Mouse (Mus musculus) embryonic facial prominence, embryonic 14.5 days (tissue): ENCODE data around the gene Fam216b. TPM values are rescaled to one million over a fixed set of nuclear protein-coding genes. Genes with fewer than 3 reads are reported as not detected.

Source experiments
- ATAC-seq: fragments of 200-750 bp; cut with Nextera tagmentation; 2 replicates; pipeline ENCODE4 v1.8.0; 2017; ENCODE audit warnings: low read depth, moderate number of reproducible peaks, moderate TSS enrichment
- DNase-seq: peaks from one replicate; pipeline ENCODE4 v3.0.0-alpha.2; 2015; ENCODE audit warnings: low spot score
- H3K27ac ChIP-seq: fragments of 300-500 bp; sonication (generic); replicated peaks from 2 replicates; pipeline ENCODE4 v1.5.1; 2014; ENCODE audit warnings: low read depth, mild to moderate bottlenecking, low read length, moderate library complexity
- H3K27me3 ChIP-seq: fragments of 300-500 bp; sonication (generic); replicated peaks from 2 replicates; pipeline ENCODE4 v1.6.1; 2014; ENCODE audit warnings: low read length; ENCODE audit not compliant: control insufficient read depth, insufficient read depth
- H3K36me3 ChIP-seq: fragments of 300-500 bp; sonication (generic); 2 replicates; pipeline ENCODE4 v1.6.1; 2014; ENCODE audit warnings: low read length, mixed read lengths; ENCODE audit not compliant: control insufficient read depth, insufficient read depth
- H3K4me1 ChIP-seq: fragments of 300-500 bp; sonication (generic); 2 replicates; pipeline ENCODE4 v1.6.1; 2014; ENCODE audit warnings: antibody characterized with exemption, low read length; ENCODE audit not compliant: control insufficient read depth, insufficient read depth
- H3K4me2 ChIP-seq: fragments of 300-500 bp; sonication (generic); 2 replicates; pipeline ENCODE4 v1.6.1; 2014; ENCODE audit warnings: low read depth, mild to moderate bottlenecking, low read length, moderate library complexity, mixed read lengths
- H3K4me3 ChIP-seq: fragments of 300-500 bp; sonication (generic); 2 replicates; pipeline ENCODE4 v1.5.1; 2014; ENCODE audit warnings: low read depth, mild to moderate bottlenecking, low read length
- H3K9ac ChIP-seq: fragments of 300-500 bp; sonication (generic); 2 replicates; pipeline ENCODE4 v1.6.1; 2014; ENCODE audit warnings: low read depth, mild to moderate bottlenecking, low read length, moderate library complexity, mixed read lengths
- H3K9me3 ChIP-seq: fragments of 300-500 bp; sonication (generic); 2 replicates; pipeline ENCODE4 v1.6.1; 2016; ENCODE audit warnings: low read length; ENCODE audit not compliant: control insufficient read depth
- WGBS: fragments of 180-500 bp; shearing (Covaris S2); extraction: QIAGEN DNeasy Blood & Tissue Kit; methylation state at CpG from one replicate; pipeline ENCODE4 v1.1.7; 2014; 5-methylcytosine and 5-hydroxymethylcytosine counted together
- polyA plus RNA-seq: library from polyadenylated mRNA; unstranded; fragments of >200 nt; fragmentation: Nextera tagmentation; extraction: Ambion mirVana; gene quantifications from 2 replicates; pipeline ENCODE4 v1.2.1, GENCODE M21; 2014

The Fam216b gene
- polyA plus RNA-seq, 1 experiment from 2014 or later: 0.90 TPM

DNA sequence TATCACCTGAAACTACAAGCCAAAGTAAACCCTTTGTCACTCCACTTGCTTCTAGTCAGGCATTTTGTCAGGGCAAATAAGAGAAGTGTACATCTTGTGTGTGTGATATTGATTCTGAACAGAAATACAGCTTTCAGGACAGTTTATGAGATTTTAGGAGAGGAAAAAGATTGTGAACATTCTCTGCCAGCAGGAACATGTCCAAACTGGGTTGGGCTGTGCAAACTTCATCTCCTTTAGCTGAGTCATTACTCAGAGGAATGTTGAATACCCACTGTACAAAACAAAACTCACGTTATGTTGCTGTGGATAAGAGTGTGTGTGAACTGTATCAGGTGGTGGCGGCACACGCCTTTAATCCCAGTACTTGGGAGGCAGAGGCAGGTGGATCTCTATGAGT, 22.1 kb upstream of the Fam216b start:
- no peak overlapping the region for H3K27ac ChIP-seq
- H3K9me3 ChIP-seq: no peaks in the 10 kb centered on the region
- H3K27me3 ChIP-seq: no peaks in the 10 kb centered on the region
- H3K36me3 ChIP-seq: no peaks in the 10 kb centered on the region
- DNase-seq (no peak), ATAC-seq (no peak)
- H3K4me3 ChIP-seq: no peak overlapping the region
- no peaks in the 10 kb centered on the region for H3K4me1 ChIP-seq
- H3K9ac ChIP-seq: no peak overlapping the region
- H3K4me2 ChIP-seq: no peak overlapping the region
- 81% methylated on average over 3 of the region's 3 CpGs for WGBS

DNA sequence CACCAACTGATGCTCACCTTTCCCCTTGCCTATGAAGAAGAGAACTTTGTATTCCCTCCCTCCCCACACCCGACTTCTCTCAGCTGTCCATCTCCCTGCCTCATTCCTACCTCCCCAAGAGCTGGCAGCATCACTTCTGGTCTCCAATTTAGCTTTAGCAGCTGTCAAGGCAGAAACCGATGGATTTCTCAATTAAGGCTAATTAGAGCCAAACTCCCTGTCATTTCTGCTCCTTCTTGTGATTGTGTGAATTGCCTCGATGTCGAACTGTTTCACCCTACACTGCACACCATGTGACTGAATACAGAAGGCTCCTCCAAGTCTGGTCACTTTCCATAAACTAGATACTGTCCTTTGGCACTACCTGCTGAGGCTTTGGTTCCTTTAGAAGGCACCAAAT, 20.6 kb upstream of the Fam216b start:
- no peak for DNase-seq
- Histone ChIP-seq H3K9ac (no peak overlapping the region), H3K4me2 (no peak overlapping the region), H3K4me3 (no peak overlapping the region), H3K27me3 (no peaks in the 10 kb centered on the region), H3K4me1 (no peaks in the 10 kb centered on the region), H3K9me3 (no peaks in the 10 kb centered on the region), H3K36me3 (no peaks in the 10 kb centered on the region), H3K27ac (no peak overlapping the region)
- 61% methylated on average over 4 of the region's 4 CpGs for WGBS
- ATAC-seq: no peak

DNA sequence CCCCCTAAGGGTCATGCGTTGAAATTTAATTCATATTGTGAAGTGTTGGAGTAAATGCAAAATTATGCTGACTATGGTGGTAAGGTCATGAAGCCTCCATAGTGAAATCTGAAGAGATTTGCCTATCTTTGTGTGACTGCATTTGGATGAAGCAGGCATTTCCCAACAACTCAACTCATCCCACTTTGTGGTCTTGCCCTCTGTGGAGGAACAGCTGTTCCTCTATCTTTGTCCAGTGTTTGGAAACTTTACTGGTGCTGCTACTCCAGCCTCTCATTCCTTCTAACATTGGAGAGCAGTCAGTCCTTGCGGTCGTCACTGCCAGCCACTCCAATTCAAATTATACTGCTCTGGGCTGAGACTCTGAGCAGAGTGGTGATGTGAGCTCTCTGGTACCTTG, 19.6 kb upstream of the Fam216b start:
- DNase-seq (no peak), ATAC-seq (no peak)
- Histone ChIP-seq H3K27ac (no peak overlapping the region), H3K4me1 (no peaks in the 10 kb centered on the region), H3K4me2 (no peak overlapping the region), H3K27me3 (no peaks in the 10 kb centered on the region), H3K9ac (no peak overlapping the region), H3K9me3 (no peaks in the 10 kb centered on the region), H3K4me3 (no peak overlapping the region), H3K36me3 (no peaks in the 10 kb centered on the region)
- 78% methylated on average over 3 of the region's 3 CpGs for WGBS

DNA sequence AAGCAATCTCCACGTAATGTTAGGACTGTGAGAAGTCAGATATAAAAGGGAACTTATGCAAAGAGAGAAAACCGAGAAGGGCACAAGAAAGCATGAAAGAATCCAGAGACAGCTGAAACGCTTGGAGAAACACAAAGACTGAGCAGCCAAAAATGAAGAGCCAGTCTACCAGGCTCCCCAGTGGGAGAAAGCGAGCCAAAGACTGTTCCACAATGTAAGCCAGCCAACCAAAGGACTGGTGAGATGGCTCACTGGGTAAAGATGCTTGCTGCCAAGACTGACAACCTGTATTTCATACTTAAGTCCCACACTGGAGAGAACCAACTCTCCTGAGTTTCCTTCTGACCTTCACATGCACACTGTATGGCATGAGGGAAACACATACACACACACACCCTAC, 784 bp upstream of the Fam216b start:
- no peak for DNase-seq
- no peak for ATAC-seq
- Histone ChIP-seq H3K27me3 (no peaks in the 10 kb centered on the region), H3K9ac (no peak overlapping the region), H3K4me3 (no peak overlapping the region), H3K4me1 (no peaks in the 10 kb centered on the region), H3K27ac (no peak overlapping the region), H3K36me3 (no peaks in the 10 kb centered on the region), H3K4me2 (no peak overlapping the region), H3K9me3 (no peaks in the 10 kb centered on the region)
- WGBS: 62% methylated on average over 4 of the region's 4 CpGs

DNA sequence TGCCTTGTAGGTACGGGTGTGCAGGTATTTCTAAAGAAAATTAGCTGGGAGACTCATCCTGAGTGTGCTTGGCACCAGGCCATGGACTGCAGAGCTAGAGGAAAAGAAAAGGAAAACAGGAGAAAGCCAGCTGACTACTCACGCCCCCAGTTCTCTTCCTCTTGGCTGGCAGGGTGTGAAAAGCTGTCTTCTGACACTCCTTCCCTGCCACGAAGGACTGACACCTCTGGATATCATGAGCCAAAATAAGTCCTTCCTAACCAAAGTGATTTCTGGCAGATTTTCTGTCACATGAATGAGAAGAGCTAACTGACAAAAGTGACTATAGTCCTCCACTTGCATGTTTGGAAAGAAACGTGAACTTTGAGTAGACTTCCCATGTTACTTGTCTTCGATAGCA, 5.3 kb downstream of the Fam216b start:
- no peaks in the 10 kb centered on the region for H3K9me3 ChIP-seq
- no peak overlapping the region for H3K4me2 ChIP-seq
- no peaks in the 10 kb centered on the region for H3K27me3 ChIP-seq
- no peaks in the 10 kb centered on the region for H3K36me3 ChIP-seq
- H3K27ac ChIP-seq: no peak overlapping the region
- H3K4me1 ChIP-seq: no peaks in the 10 kb centered on the region
- WGBS: 76% methylated on average over 5 of the region's 5 CpGs
- H3K9ac ChIP-seq: no peak overlapping the region
- ATAC-seq (no peak), DNase-seq (no peak)
- no peak overlapping the region for H3K4me3 ChIP-seq

DNA sequence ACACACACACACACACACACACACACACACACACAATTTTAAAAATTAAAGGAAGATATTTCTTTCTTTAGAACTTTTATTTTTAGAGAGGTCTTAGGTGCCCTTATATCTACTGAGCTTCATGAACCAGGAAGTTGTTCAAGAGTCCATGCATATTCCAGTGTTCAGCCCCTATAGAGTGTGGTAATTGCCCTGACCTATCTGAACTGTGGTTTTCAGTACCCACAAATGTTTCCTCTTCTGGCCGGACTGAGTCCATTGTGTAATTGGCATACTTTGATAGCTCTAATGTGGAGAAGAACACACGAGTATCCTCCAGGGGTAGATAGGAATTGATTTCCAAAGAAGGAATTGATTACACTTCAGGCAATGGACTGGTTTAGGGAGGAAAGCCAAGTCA, 11.3 kb downstream of the Fam216b start:
- WGBS: 52% methylated on average over 2 of the region's 2 CpGs
- H3K9me3 ChIP-seq: no peaks in the 10 kb centered on the region
- no peaks in the 10 kb centered on the region for H3K4me1 ChIP-seq
- H3K4me3 ChIP-seq: no peak overlapping the region
- H3K27ac ChIP-seq: no peak overlapping the region
- ATAC-seq: no peak
- H3K9ac ChIP-seq: no peak overlapping the region
- H3K4me2 ChIP-seq: no peak overlapping the region
- H3K27me3 ChIP-seq: no peaks in the 10 kb centered on the region
- H3K36me3 ChIP-seq: no peaks in the 10 kb centered on the region
- no peak for DNase-seq

DNA sequence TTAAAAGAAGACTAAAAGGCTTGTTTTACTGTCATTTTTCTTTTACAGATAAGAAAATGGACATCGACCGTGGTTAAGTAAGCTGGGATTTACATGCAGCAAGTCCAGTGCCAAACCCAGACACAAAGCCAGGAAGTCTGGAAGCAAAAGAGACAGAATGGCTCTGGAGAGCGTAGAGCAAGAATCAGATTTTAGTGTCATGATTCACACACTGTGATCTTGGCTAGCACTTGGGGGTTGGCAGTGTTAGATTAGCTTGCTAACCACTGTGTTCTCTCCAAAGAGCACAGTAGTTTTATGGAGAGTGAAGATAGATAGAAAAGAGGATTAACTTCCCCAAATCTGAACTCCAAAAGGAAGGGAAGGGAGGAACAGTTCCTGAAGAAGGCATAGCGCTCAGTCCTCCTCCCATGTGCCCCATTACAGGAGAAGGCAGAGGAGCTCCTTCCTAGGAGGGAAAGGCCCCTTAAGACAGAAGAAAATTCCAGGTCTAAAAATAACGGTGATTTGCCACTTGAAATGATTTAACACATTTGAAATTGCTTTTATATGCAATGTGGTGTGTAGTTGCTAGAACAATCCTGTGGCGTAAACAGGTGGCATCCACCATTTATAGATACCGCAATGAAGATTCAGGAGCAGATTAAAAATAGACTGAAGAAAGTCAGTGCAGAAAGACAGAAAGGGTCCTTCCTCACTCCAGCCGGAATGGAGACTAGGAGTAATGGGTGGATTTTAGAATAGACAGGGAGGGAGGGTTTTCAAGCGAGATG, 22.7 kb downstream of the Fam216b start:
- H3K9me3 ChIP-seq: no peaks in the 10 kb centered on the region
- no peaks in the 10 kb centered on the region for H3K27me3 ChIP-seq
- WGBS: 88% methylated on average over 9 of the region's 9 CpGs
- no peak overlapping the region for H3K4me3 ChIP-seq
- H3K9ac ChIP-seq: no peak overlapping the region
- ATAC-seq (no peak), DNase-seq (no peak)
- H3K27ac ChIP-seq: no peak overlapping the region
- H3K4me2 ChIP-seq: no peak overlapping the region
- H3K4me1 ChIP-seq: no peaks in the 10 kb centered on the region
- no peaks in the 10 kb centered on the region for H3K36me3 ChIP-seq

DNA sequence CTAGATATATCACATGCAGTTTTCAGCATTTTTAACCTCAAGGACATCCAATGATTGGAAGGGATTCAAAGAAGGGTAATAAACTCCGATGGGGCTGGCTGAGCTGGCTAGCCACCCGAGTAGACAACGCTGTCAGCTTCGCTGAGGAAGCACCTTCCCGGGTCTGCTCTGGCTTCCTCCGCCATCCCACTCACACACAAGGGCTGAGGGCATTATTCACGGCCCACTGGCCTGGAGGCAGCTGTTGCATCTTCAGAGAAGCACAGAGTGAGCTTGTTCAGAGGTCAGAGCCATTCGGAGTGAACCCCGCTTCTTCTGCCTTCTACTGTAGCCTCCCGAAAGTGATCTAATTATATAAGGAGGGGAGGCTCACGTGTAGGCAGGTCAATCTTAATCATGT, 26.3 kb downstream of the Fam216b start:
- no peaks in the 10 kb centered on the region for H3K36me3 ChIP-seq
- no peak overlapping the region for H3K4me3 ChIP-seq
- H3K4me2 ChIP-seq: no peak overlapping the region
- no peak for DNase-seq
- no peak overlapping the region for H3K9ac ChIP-seq
- ATAC-seq: no peak
- WGBS: 87% methylated on average over 11 of the region's 11 CpGs
- no peaks in the 10 kb centered on the region for H3K27me3 ChIP-seq
- H3K4me1 ChIP-seq: peaks cover 5% of the 10 kb centered on the region; the same call in 1 of the 2 replicates
- H3K9me3 ChIP-seq: no peaks in the 10 kb centered on the region
- H3K27ac ChIP-seq: no peak overlapping the region

DNA sequence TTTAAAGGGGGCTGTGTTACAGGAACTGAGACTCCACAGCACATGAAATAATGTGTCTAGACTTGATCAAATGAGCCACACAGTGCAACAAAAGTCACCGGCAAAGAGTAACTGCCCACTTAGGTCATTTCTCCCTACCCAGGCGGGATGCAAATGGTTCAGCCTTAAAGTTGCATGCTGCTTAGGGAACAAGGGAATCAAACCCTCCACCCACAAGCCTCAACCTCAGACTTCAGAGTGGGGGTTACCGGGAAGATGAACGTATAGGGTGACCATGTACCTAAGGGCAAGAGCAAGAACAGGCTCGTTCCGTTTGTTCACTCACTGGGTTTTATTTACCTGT, 28.2 kb downstream of the Fam216b start:
- ATAC-seq (peak; percentile 44), DNase-seq (peak; percentile 24)
- Histone ChIP-seq H3K4me3 (no peak overlapping the region; the same call in 1 of the 2 replicates), H3K9me3 (no peaks in the 10 kb centered on the region), H3K27ac (no peak overlapping the region), H3K4me2 (peak overlapping the region; percentile 33), H3K4me1 (peaks cover 5% of the 10 kb centered on the region; the same call in 1 of the 2 replicates), H3K36me3 (no peaks in the 10 kb centered on the region), H3K27me3 (no peaks in the 10 kb centered on the region), H3K9ac (no peak overlapping the region)
- WGBS: 27% methylated on average over 6 of the region's 6 CpGs
